In genomic region chr14:61439661-61440559, GRCm38 (mm10) we compare ENCODE assay signal across 8 mouse cellular contexts. TPM values are rescaled to one million over a fixed set of nuclear protein-coding genes. Genes with fewer than 3 reads are reported as not detected.
DNase-seq lines count a peak whose midpoint lies in the region; ATAC-seq and TF ChIP-seq lines count a peak whose summit lies in the region.

Kpna3 (minus strand) TSS chr14:61439874.

- no peaks in the 10 kb centered on the region for H3K36me3 ChIP-seq in heart, embryonic 12.5 days
- H3K36me3 ChIP-seq in kidney, postnatal 0 days (ENCODE audit: insufficient read depth, low read length) = no peaks in the 10 kb centered on the region
- H3K36me3 ChIP-seq in liver, embryonic 11.5 days (ENCODE audit: control insufficient read depth, insufficient read depth, low read length) = no peaks in the 10 kb centered on the region
- no peaks in the 10 kb centered on the region for H3K36me3 ChIP-seq in stomach, embryonic 14.5 days (ENCODE audit: control insufficient read depth, insufficient read depth, low read length)

- TF ChIP-seq CTCF in kidney, postnatal 0 days (IDR thresholded peaks at IDR 0.05; ENCODE audit: low read depth) = peak; percentile 10; the same call in 1 of the 2 replicates

- WGBS in heart, embryonic 12.5 days = under 1% methylated on average over 83 of the region's 85 CpGs
- under 1% methylated on average over 67 of the region's 85 CpGs for WGBS in kidney, postnatal 0 days
- under 1% methylated on average over 74 of the region's 85 CpGs for WGBS in liver, embryonic 11.5 days
- WGBS in stomach, embryonic 14.5 days = under 1% methylated on average over 79 of the region's 85 CpGs

- H3K4me2 ChIP-seq in heart, embryonic 12.5 days = peak within 1 kb of the TSS; percentile 71
- H3K4me2 ChIP-seq in kidney, postnatal 0 days (ENCODE audit: low read length) = peak within 1 kb of the TSS; percentile 78
- peak within 1 kb of the TSS; percentile 80 for H3K4me2 ChIP-seq in liver, embryonic 11.5 days
- peak within 1 kb of the TSS; percentile 60 for H3K4me2 ChIP-seq in stomach, embryonic 14.5 days (replicated peaks; ENCODE audit: low read depth, low read length)

- H3K4me3 ChIP-seq in heart, embryonic 12.5 days = peak within 1 kb of the TSS; percentile 84
- H3K4me3 ChIP-seq in kidney, postnatal 0 days (replicated peaks; ENCODE audit: low read depth, low read length) = peak within 1 kb of the TSS; percentile 83
- peak within 1 kb of the TSS; percentile 95 for H3K4me3 ChIP-seq in liver, embryonic 11.5 days (ENCODE audit: low read depth, low read length)
- peak within 1 kb of the TSS; percentile 77 for H3K4me3 ChIP-seq in stomach, embryonic 14.5 days (ENCODE audit: low read depth, low read length)

- no peaks in the 10 kb centered on the region for H3K9me3 ChIP-seq in heart, embryonic 12.5 days (replicated peaks)
- H3K9me3 ChIP-seq in kidney, postnatal 0 days (replicated peaks; ENCODE audit: low read length) = no peaks in the 10 kb centered on the region
- no peaks in the 10 kb centered on the region for H3K9me3 ChIP-seq in liver, embryonic 11.5 days (ENCODE audit: control insufficient read depth, low read length)
- H3K9me3 ChIP-seq in stomach, embryonic 14.5 days (ENCODE audit: control insufficient read depth, low read depth, low read length) = no peaks in the 10 kb centered on the region

- H3K4me1 ChIP-seq in heart, embryonic 12.5 days (replicated peaks) = peaks cover 17% of the 10 kb centered on the region
- H3K4me1 ChIP-seq in kidney, postnatal 0 days (replicated peaks; ENCODE audit: insufficient read depth, low read length) = peaks cover 3% of the 10 kb centered on the region; the same call in 1 of the 2 replicates
- peaks cover 13% of the 10 kb centered on the region for H3K4me1 ChIP-seq in liver, embryonic 11.5 days (replicated peaks; ENCODE audit: control insufficient read depth, insufficient read depth, low read length)
- 0 out of 2 replicates have a peak, but pooled peaks cover 2% of the 10 kb centered on the region for H3K4me1 ChIP-seq in stomach, embryonic 14.5 days (ENCODE audit: control insufficient read depth, insufficient read depth, low read length)

- peak; percentile 94 for ATAC-seq in erythroid progenitor cell, adult 5-6 weeks (replicated peaks; ENCODE audit: low FRiP score, poor library complexity, severe bottlenecking)
- peak; percentile 97 for ATAC-seq in heart, embryonic 12.5 days (ENCODE audit: insufficient number of reproducible peaks, low FRiP score)
- peak; percentile 99 for ATAC-seq in kidney, postnatal 0 days (replicated peaks; ENCODE audit: low FRiP score, low read depth)
- peak; percentile 95 for ATAC-seq in liver, embryonic 11.5 days (replicated peaks; ENCODE audit: low FRiP score)
- peak; percentile 97 for ATAC-seq in stomach, embryonic 14.5 days (ENCODE audit: insufficient number of reproducible peaks, insufficient read depth, low FRiP score, low read depth)

- H3K27ac ChIP-seq in heart, embryonic 12.5 days (ENCODE audit: poor library complexity, severe bottlenecking) = peak within 1 kb of the TSS; percentile 91
- peak within 1 kb of the TSS; percentile 96 for H3K27ac ChIP-seq in kidney, postnatal 0 days
- H3K27ac ChIP-seq in liver, embryonic 11.5 days (ENCODE audit: low read depth, low read length) = peak within 1 kb of the TSS; percentile 91
- H3K27ac ChIP-seq in stomach, embryonic 14.5 days (ENCODE audit: low read length) = peak within 1 kb of the TSS; percentile 97

- H3K27me3 ChIP-seq in heart, embryonic 12.5 days (replicated peaks) = no peaks in the 10 kb centered on the region
- H3K27me3 ChIP-seq in kidney, postnatal 0 days (ENCODE audit: insufficient read depth, low read length) = no peaks in the 10 kb centered on the region
- H3K27me3 ChIP-seq in liver, embryonic 11.5 days (replicated peaks; ENCODE audit: control insufficient read depth, insufficient read depth, low read length) = no peaks in the 10 kb centered on the region
- H3K27me3 ChIP-seq in stomach, embryonic 14.5 days (ENCODE audit: control insufficient read depth, insufficient read depth, low read length) = no peaks in the 10 kb centered on the region

- peak within 1 kb of the TSS; percentile 93 for H3K9ac ChIP-seq in heart, embryonic 12.5 days
- H3K9ac ChIP-seq in kidney, postnatal 0 days (ENCODE audit: low read depth, low read length) = peak within 1 kb of the TSS; percentile 89
- H3K9ac ChIP-seq in liver, embryonic 11.5 days (ENCODE audit: low read depth, low read length) = peak within 1 kb of the TSS; percentile 94
- H3K9ac ChIP-seq in stomach, embryonic 14.5 days (replicated peaks; ENCODE audit: low read depth, low read length) = peak within 1 kb of the TSS; percentile 87

- DNase-seq in CD4-positive helper T cell, adult 2 months (ENCODE audit: low read depth, low spot score) = peak; percentile 99
- DNase-seq in brain, embryonic 18.5 days (ENCODE audit: low read depth, low spot score) = peak; percentile 97
- peak; percentile 99 for DNase-seq in kidney, postnatal 0 days (ENCODE audit: low spot score)
- DNase-seq in liver, embryonic 11.5 days (ENCODE audit: low spot score) = peak; percentile 99
- DNase-seq in naive thymus-derived CD4-positive, alpha-beta T cell, adult 2 months (ENCODE audit: low read depth) = peak; percentile 99

RNA-seq across cellular contexts. Expression of gene Kpna3, which starts in this region (rescaled TPM):
- 52.3 and 53.7 TPM in 2 replicates for total RNA-seq in erythroid progenitor cell, adult 5-6 weeks (2015; ENCODE audit: low replicate concordance)
- 31.3 and 39.1 TPM in 2 replicates for total RNA-seq in erythroid progenitor cell, adult 5-6 weeks (2017; ENCODE audit: low replicate concordance)
- 40.2 TPM in 2 replicates for polyA plus RNA-seq in heart, embryonic 12.5 days (2016; fragmentation: Nextera tagmentation; extraction: Ambion mirVana)
- polyA plus RNA-seq in kidney, postnatal 0 days (2015; fragmentation: Nextera tagmentation; extraction: Ambion mirVana) = 30.8 and 33.0 TPM in 2 replicates
- 67.6 and 78.6 TPM in 2 replicates for polyA plus RNA-seq in liver, embryonic 11.5 days (2014; fragmentation: Nextera tagmentation; extraction: Ambion mirVana)
- 58.5 and 59.0 TPM in 2 replicates for polyA plus RNA-seq in stomach, embryonic 14.5 days (2014; fragmentation: Nextera tagmentation; extraction: Ambion mirVana)

Comparison
In these comparisons a context has a peak if more than half of its experiments do, and no peak if none do; other contexts are left out.
1. Peak in every context shown above with its lines: DNase-seq, ATAC-seq, H3K4me3 ChIP-seq and H3K27ac ChIP-seq.